Mouse (Mus musculus): ENCODE results near the gene Lrrc4b.

Gene Lrrc4b

DNA sequence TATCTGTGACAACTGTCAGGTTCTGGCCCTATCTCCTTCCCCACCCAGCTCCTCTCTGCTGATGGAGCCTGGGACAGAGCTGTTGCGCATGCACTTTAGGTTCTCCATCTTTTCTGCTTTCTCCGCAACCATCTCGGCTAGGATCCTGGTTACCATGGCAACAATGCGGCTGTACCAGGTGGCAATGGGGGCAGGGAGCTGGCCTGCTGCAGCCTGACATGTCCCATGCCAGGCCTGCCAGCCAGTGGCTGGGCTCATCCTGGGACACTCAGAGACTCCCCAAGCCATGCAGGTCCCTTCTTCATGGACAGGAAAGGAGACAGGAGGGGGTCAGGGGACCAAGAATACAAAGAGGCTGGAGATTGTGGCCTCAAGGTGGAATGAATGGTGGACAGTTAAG, 35.7 kb downstream of the Lrrc4b start:
- DNase-seq (ENCODE audit: low spot score), result no peak

DNA sequence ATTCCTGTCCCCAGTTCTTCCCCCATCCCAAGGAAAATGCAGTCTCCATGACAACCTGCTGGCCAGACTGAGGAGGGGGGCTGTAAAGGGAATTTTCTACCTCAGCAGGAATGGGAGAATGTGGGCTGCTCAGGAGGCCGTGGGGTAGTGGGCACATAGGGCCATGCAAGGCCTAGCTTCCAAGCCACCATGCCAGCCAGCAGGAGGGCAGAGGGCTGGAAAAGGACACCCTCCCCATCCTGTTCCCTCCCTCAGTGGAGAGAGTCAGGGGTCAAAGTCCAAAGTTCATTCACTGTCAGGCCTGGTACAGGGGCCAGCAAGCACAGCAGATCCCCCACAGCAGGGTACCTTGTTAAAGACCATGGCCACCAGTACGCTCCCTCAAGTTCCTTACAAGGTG, 36.3 kb downstream of the Lrrc4b start, which contains the start of gene Aspdh:
Aspdh (plus strand) TSS at position 281 of the 400 bp plus-strand sequence.
- no peak for DNase-seq (ENCODE audit: low spot score)

DNA sequence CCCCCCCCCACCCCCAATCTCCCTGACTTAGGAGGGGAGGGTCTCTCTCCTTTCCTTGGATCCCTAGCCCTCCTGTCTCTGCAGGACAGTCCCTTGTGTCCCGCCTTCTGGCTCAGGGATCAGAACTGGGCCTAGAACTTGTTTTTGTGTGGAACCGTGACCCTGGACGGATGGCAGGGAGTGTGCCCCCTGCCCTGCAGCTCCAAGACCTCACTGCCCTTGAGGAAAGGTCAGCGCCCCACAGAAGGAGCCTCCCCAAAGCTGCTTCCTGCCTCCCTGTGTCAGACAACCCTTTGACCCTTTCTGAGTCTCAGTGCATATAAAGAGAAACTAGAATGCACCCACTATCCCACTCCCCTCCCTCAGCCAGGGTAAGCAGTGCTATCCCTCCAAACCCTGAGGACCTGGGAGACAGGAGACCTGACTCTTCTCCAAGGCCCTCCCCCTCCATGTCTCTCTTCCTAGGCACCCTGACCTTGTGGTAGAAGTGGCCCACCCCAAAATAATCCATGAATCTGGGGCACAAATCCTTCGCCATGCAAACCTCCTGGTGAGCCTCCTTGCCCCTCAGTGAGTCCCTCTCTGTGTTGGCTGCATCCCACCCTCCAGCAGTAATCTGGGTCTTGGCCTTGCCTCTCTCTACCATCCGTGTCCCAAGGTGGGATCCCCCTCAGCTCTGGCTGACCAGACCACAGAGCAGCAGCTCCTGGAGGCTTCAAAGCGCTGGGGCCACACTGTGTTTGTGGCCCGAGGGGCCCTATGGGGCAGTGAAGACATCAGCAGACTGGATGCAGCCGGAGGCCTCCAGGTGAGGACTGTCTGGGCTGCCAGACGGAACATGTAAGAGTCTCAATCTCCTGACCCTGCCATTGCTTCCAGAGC, 37.4 kb downstream of the Lrrc4b start:
- no peak for DNase-seq (ENCODE audit: low spot score)

DNA sequence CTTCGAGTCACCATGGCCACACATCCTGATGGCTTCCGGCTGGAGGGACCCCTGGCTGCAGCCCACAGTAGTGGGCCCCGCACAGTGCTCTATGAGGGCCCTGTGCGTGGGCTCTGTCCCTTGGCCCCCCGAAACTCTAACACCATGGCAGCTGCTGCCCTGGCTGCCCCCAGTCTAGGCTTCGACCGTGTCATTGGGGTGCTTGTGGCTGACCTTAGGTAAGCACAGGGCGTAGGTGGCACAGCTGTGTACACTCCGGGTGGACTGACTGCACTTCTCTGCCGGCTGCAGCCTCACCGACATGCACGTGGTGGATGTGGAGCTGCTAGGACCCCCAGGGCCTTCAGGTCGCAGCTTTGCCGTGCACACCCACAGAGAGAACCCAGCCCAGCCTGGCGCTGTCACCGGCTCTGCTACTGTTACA, 38.1 kb downstream of the Lrrc4b start:
- DNase-seq (ENCODE audit: low spot score), result no peak

DNA sequence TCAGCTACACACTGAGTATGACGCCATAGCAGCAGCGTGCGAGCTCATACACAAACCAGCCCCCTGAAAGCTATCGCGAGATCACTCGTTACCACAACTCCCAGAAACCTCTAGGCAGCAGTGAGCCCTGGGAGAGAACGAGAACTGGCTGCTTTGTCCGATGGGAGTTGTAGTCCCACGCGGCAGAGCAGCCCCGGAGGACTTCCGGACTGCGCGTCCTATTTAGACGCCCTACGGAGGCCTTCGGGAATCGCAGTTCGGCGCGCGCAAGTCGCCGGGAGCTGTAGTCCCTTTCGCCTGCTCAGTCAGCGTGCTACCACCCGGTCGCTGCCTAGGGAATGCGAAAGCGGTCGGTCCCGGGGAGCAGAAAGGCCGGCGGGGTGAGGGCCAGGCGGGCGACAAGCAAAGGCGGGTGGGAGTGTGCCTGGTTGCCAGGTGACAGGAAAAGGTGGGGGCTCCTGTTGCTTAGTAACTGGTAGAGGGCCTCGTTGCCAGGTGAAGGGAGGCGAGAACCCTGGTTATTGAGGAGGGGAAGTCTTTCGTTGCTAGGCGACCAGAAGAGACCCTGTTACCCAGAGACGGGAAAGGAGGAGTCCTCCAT, 39.1 kb downstream of the Lrrc4b start, which contains the start of gene Josd2:
Josd2 (plus strand) TSS at position 170 of the 601 bp plus-strand sequence.
- DNase-seq (ENCODE audit: low spot score), result peak; percentile 97

DNA sequence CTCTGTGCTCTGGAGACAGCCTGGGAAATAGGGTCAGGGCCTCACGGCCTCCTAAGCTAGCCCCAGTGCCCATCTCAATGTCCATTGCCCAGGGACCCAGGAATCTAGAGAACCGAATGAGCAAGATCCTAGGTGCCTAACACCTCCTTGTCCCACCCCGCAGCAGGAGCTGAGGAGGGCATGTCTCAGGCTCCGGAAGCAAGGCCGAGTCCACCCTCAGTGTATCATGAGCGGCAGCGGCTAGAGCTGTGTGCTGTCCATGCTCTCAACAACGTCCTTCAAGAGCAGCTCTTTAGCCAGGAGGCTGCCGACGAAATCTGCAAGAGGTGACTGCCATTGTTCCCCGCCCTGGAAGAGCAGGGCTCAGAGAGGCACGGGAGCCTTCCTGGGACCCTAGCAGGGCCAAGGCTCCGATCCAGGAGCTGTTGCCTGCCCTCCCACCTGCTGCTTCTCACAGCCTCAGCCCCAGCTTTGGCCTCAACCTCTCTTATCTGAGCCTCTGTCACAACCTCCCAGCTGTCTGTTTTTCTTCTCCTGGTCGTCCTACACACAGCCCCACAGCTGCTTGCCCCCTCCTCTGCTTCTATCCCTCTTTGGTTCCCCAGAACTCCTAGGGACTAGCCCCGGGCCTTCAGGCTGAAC, 39.9 kb downstream of the Lrrc4b start:
- peak; percentile 68 for DNase-seq (ENCODE audit: low spot score)

DNA sequence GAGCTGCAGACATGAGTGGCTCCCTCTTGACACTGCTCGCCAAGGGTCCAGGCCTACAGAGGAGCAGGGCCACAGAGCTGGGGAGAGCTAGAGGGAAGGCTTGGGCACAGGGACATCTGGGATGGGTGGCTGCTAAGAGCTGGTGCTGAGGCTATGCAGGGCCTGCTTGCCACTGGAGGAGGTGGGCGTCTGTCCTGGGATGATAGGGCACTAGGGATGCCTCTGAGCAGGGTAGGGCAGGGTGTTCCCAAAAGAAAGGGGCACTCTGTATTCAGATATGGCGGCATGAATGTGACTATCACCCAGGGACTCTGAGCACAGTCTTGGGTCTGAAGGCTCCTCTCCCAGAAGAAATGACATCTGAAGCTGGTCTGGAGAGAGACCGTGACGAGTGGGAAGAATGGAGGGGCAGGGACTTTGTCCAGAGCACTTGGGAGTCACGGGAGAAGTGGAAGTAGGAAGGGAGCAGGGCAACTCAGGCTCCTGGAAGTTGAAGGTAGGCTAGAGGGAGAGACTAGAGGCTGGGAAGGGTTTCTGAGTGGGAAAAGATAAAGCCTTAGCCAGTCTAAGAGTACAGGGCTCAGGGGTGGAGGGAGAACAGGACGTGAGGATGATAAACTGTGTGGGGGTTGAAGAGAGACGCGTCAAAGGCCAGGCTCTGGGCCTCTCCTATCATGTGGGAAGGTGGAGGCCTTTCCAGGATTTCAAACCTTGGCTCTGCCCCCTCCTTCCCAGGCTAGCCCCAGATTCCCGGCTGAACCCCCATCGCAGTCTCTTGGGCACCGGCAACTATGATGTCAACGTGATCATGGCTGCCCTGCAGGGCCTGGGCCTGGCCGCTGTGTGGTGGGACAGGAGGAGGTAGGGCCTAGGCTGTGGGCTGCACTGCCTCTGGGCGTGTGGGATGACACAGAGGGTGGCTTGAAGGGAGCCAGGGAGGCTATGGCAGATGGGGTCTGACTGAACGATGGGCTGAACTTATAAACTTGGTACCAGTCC, 41.2 kb downstream of the Lrrc4b start:
- peak; percentile 84 for DNase-seq (ENCODE audit: low spot score)

DNA sequence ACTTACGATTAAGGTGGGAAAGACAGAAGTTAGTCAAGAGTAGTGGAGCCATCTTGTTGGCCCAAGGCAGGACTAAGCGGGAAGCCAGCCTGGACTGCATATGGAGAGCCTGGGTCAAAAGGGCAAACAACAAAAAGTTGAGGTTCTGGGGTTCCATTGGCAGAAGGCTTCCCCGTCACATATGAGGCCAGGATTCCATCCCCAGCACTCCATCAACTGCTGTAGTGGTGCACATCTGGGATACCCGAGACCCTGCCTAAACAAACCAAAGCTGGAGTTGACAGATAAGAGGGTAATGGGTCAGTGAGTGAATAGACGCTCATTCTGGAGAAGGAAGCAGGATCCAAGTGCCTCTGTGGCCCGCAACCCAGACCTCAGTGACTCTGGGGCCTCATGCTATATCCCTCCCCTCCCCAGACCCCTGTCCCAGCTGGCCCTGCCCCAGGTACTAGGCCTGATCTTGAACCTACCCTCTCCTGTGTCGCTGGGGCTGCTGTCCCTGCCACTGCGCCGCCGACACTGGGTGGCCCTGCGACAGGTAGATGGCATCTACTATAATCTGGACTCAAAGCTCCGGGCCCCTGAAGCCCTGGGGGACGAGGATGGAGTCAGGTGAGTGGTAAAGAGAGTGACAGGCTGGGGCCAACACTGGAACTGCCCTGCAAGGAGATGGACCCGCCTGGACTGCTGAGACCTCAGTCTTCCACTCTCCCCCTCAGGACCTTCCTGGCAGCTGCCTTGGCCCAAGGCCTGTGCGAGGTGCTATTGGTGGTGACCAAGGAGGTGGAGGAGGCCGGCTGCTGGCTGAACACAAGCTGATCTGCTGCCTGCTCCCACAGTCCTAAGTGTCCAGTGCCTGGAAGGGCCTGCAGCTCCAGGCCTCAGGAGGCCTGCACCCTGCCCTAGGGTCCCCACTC, 42.1 kb downstream of the Lrrc4b start:
- DNase-seq (ENCODE audit: low spot score), result peak; percentile 50

DNA sequence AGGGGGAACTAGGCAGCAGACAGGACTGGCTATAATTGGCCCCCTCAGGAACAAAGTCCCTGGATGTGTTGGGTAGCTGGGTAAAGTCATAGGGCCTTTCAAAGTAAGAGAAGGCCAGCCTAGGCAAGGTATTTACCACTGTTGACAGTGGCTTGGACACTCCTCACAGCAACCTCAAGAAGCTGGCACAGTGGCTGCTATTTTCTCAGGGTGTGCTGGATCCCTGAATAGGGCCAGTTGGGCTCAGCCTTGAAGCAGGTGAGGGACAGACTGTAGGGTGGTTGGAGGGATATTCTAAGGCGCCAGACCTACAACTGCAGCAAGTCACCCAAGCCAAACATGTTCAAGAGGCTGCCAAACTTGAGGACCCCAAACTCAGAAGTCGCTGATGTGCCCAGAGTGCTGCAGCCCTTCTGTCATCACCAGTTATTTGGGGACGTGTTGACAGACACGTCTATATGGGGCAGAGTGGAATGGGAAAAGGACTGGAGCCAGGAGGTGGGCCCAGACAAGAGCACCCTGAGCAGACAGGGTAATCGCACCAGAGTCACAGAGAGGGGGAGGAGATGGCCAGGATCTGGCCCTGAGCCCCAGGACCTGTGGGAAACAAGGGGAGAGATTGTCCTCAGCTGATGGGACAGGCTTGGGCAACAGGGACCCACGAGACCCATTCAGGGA, 43.2 kb downstream of the Lrrc4b start:
- DNase-seq (ENCODE audit: low spot score), result no peak

DNA sequence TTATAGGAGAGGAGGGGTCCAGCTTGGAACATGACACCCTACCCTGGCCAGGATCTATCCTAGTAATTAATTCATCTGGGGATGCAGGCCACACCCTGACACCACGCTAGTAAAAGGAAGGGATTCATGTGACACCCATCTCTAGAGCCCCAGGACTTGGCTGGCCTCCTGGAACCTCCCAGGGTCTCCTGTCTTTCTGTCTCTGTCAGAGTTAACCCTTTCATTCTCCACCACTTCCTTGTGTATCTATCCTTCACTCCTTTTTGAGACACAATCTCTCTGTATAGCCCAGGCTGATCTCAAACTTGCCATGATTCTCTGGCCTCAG, 43.7 kb downstream of the Lrrc4b start:
- no peak for DNase-seq (ENCODE audit: low spot score)

DNA sequence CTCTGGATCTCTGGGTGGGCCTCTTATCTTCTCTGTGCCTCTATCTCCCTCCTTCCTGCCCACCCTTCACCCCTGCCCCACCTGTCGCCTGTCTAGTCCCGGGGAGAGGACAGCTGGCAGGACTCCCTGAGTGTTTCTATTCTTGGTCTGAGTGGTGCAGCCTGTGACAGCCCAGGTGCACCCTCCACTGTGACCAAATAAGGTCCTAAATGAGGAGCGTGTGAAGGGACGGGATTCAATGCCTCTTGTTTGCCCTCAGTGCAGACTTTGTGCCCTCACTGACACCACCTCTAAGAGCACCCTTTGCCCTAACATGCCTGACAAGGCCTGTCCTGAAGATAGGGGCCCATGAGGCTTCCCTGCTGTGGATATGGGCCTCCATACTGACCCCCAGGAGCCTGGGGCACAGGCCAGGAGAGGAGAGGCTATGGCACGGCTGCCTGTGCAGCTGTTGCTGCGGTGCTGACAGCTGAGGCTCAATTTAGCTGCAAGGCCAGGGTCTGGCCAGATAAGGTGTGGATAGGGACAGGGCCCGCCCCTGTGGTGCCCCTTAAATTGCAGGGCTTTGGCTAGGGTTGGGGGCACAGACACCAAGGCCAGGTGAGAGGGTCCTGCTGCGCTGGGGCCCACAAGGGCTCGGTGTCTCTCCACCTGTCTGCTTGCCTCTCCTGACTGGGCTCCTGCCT, 44.3 kb downstream of the Lrrc4b start:
- no peak for DNase-seq (ENCODE audit: low spot score)

DNA sequence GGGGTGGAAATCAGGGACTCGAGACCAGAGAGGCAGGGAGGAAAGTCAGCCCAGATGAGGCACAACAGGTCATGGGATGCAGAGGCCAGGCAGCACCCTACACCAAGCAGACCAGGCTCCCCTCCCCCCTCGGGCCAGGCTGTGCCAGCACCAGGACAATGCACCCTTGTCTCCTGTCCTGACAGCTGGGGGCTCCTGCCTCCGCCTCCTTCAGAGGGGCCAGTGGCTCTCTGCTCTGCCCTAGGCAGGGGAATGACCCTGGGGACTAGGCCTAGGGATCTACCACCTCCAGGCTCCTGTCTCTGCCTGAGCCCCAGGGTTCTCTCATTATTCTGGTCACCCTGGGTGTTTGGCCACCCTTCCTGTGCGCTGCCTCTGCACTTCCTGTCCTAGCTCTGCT, 45.6 kb downstream of the Lrrc4b start:
- DNase-seq (ENCODE audit: low spot score), result no peak

DNA sequence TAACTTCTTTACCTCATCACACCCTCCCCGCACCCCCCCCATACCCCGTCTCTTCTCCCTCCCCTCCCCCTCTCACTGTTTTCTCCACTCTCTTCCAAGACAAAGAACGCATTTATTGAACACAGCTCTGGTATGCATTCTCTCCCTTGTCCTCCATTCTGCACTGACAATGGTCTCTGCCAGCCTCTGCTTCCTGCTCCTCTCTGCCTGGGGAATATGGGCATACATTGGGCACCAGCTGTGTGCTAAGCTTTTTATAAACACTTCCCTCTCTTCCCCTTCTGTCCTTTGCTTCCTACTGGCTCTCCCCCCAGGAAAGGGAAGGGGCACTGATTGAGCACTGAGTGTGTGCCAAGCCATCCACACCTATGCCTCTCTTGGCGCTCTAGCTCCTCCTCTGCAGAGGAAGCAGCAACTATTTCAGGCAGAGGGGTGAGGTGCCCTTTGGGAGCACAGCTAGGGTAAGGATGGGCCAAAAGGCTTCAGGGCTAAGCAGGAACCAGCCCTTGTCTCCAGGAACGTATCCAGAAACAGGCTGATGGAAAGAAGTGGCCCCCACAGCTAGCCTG, 46.3 kb downstream of the Lrrc4b start:
- DNase-seq (ENCODE audit: low spot score), result no peak

DNA sequence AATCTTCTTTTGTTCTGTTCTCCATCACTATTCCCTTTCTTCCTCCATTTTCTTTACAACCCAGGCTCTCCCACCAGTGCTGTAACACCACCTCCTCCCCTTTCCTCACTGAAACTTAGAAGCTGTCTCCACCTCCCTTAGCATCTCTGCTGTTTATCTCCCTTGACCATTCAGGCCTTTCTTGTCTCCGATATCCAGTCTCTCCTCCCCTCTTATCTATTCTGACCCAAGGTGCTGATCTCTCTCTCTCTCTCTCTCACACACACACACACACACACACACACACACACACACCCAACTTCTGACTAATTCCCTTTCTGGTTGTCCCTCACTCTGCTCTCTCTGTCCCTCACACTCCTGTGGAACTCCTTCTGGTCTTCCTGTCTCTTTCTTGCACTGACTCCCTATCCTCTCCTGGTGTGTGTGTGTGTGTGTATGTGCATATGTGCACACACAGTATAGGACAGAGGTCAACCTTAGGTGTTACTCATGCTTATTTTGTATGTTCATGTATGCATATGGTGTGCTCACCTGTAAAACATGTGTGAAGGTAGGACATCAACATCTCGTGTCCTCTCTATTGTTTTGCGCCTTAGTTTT, 54.1 kb downstream of the Lrrc4b start:
- peak; percentile 83 for DNase-seq (ENCODE audit: low spot score)

DNA sequence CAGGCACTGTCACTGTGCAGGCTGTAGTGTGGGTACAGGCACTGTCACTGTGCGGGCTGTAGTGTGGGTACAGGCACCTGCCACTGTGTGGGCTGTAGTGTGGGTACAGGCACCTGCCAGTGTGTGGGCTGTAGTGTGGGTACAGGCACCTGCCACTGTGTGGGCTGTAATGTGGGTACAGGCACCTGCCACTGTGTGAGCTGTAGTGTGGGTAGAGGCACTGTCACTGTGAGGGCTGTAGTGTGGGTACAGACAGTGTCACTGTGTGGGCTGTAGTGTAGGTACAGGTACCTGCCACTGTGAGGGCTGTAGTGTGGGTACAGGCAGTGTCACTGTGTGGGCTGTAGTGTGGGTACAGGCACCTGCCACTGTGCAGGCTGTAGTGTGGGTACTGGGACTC, 55.3 kb downstream of the Lrrc4b start:
- DNase-seq (ENCODE audit: low spot score), result no peak

DNA sequence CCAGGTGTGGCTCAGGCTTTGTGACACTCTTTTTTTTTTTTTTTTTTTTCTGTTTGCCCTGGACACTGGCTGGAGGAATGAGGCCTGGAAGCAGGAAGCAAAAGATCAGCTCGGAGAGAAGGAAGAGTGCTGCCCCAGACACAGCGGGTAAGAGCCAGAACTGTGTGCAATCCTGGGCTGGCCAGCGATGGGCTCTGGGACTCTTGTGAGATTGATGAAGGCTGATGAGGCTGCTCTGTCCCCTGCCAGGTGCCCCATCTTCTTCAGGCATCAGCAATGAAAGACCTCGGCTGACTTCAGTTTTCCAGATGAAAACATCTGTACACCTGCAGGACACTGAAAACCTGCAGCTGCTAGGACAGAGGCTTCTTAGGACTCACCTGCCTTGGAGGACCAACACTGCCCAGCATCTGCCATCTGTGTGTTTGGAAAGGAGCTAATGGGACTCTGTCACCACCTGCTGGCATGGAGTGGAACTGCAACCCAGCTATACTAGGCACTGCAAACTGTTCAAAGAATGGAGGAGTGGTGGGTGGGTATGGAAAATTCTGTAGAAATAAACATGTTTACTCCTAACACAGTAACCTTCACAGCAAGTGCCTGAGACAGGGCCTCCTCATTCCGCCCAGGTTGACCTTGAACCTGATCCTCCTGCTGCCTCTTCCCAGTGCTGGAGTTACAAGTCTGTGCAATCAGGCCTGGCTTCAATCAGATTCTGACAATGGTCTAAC, 56.2 kb downstream of the Lrrc4b start:
- DNase-seq (ENCODE audit: low spot score), result peak; percentile 86

DNA sequence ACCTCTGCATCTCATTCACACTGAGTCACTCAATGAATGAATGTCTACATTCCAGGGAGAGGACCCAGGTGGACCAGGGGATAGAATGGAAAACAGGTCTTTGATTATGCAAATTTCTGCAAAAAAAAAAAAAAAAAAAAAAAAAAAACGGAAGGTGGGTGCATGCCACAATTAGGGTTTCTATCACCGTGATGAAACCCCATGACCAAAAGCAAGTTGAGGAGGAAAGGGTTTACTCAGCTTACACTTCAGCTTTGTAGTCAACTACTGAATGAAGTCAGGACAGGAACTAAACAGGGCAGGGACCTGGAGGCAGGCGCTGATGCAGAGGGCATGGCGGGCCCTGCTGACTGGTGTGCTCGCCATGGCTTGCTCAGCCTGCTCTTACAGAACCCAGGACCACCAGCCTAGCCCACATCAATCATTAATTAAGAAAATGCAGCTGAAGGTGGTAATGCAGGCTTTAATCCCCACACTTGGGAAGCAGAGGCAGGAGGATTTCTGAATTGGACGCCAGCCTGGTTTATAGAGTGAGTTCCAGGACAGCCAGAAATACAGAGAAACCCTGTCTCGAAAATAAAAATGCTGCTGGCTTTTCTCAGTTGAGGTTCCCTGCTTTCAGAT, 56.9 kb downstream of the Lrrc4b start:
- no peak for DNase-seq (ENCODE audit: low spot score)

Measured in c-Kit-positive CD71-positive TER-119-positive erythroid progenitor cells, embryonic 14.5 days (primary cell).